19 mouse cellular contexts compared by ENCODE assay signal in the genomic region with DNA sequence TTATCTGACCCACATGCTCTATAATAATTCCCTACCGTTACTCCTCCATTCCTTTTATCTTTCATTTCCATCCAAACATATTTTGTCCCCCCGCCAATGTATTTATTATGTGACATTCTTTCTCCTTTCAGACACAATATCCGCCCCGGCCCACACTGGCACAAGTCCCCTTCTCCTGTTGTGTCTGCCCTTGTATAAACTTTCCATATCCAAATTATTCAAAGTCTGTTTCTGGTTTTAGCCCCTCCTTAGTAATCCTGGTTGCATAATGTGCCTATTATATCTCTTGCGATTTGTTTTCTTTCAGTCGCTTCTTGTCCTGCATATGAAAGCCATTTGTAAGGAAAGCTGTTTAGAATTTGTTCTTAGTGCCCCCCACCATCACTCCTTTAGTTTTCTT.
DNase-seq lines count a peak whose midpoint lies in the region; ATAC-seq and TF ChIP-seq lines count a peak whose summit lies in the region.
"Had no signal": no experiment of that assay in that cellular context is flagged by ENCODE, and none has a peak within 500 bp of the region (broad histone marks: within the 10 kb centered on the region; RNA-seq: fewer than 3 reads in every experiment).

No protein-coding gene starts in this region.

- no peak overlapping the region for H3K4me2 ChIP-seq in hindbrain, embryonic 13.5 days
- H3K4me2 ChIP-seq in lung, embryonic 14.5 days = no peak overlapping the region
- H3K4me2 ChIP-seq: liver, embryonic 11.5 days; neural tube, embryonic 13.5 days had no signal

- no peak for DNase-seq in hindbrain, embryonic 10.5 days (ENCODE audit: low spot score)
- DNase-seq in lung, embryonic 14.5 days = peak; percentile 46
- DNase-seq in lung, postnatal 25 days (ENCODE audit: low spot score) = no peak
- DNase-seq in ovary, adult 18-20 months (ENCODE audit: low spot score) = peak; percentile 10
- no peak for DNase-seq in ovary, postnatal 36 days (ENCODE audit: low spot score)
- no peak for DNase-seq in Muller cell, postnatal 12 days (ENCODE audit: inconsistent ontology term)
- DNase-seq: cerebellum, adult 18-20 months; cerebellum, postnatal 25 days; gastrocnemius, adult 2 months; kidney, adult 18-20 months; layer of hippocampus, postnatal 36 days; lung, postnatal 36 days; right cerebral cortex, postnatal 25 days; thymus, postnatal 36 days had no signal

- peak overlapping the region; percentile 30; the same call in 1 of the 2 replicates for H3K27ac ChIP-seq in hindbrain, embryonic 10.5 days
- no peak overlapping the region for H3K27ac ChIP-seq in hindbrain, embryonic 13.5 days
- H3K27ac ChIP-seq in lung, embryonic 14.5 days (ENCODE audit: low read depth) = no peak overlapping the region
- H3K27ac ChIP-seq: gastrocnemius, adult 2 months; heart, embryonic 10.5 days; kidney, postnatal 0 days; neural tube, embryonic 13.5 days had no signal

- H3K9ac ChIP-seq in hindbrain, embryonic 13.5 days = no peak overlapping the region
- H3K9ac ChIP-seq in lung, embryonic 14.5 days = no peak overlapping the region
- H3K9ac ChIP-seq: neural tube, embryonic 13.5 days had no signal

- no peaks in the 10 kb centered on the region for H3K27me3 ChIP-seq in hindbrain, embryonic 10.5 days (ENCODE audit: insufficient read depth, poor library complexity, severe bottlenecking)
- no peaks in the 10 kb centered on the region for H3K27me3 ChIP-seq in hindbrain, embryonic 13.5 days
- H3K27me3 ChIP-seq in lung, embryonic 14.5 days (ENCODE audit: insufficient read depth, low read length) = no peaks in the 10 kb centered on the region
- H3K27me3 ChIP-seq: neural tube, embryonic 13.5 days had no signal

- no peaks in the 10 kb centered on the region for H3K9me3 ChIP-seq in hindbrain, embryonic 10.5 days
- H3K9me3 ChIP-seq in hindbrain, embryonic 13.5 days = no peaks in the 10 kb centered on the region
- no peaks in the 10 kb centered on the region for H3K9me3 ChIP-seq in lung, embryonic 14.5 days (ENCODE audit: low read depth, low read length)
- H3K9me3 ChIP-seq: heart, embryonic 10.5 days; neural tube, embryonic 13.5 days had no signal

- no peak overlapping the region for H3K4me3 ChIP-seq in hindbrain, embryonic 10.5 days
- H3K4me3 ChIP-seq in hindbrain, embryonic 13.5 days = no peak overlapping the region
- H3K4me3 ChIP-seq in lung, embryonic 14.5 days (ENCODE audit: low read depth, low read length) = no peak overlapping the region
- H3K4me3 ChIP-seq: gastrocnemius, adult 2 months; heart, embryonic 10.5 days; neural tube, embryonic 13.5 days had no signal

- 76% methylated on average over 6 of the region's 6 CpGs for WGBS in hindbrain, embryonic 10.5 days
- 43% methylated on average over 6 of the region's 6 CpGs for WGBS in hindbrain, embryonic 13.5 days
- 45% methylated on average over 6 of the region's 6 CpGs for WGBS in lung, embryonic 14.5 days

- no peak for TF ChIP-seq CTCF in lung, embryonic 14.5 days (IDR thresholded peaks at IDR 0.05; ENCODE audit: low read depth)

- peaks cover 7% of the 10 kb centered on the region; the same call in 1 of the 2 replicates for H3K4me1 ChIP-seq in hindbrain, embryonic 10.5 days (replicated peaks)
- H3K4me1 ChIP-seq in hindbrain, embryonic 13.5 days (replicated peaks) = no peaks in the 10 kb centered on the region
- H3K4me1 ChIP-seq in lung, embryonic 14.5 days (ENCODE audit: insufficient read depth) = 0 out of 2 replicates have a peak, but pooled peaks cover 3% of the 10 kb centered on the region
- H3K4me1 ChIP-seq: heart, embryonic 10.5 days; neural tube, embryonic 13.5 days had no signal

- H3K36me3 ChIP-seq in hindbrain, embryonic 10.5 days = no peaks in the 10 kb centered on the region
- no peaks in the 10 kb centered on the region for H3K36me3 ChIP-seq in hindbrain, embryonic 13.5 days
- no peaks in the 10 kb centered on the region for H3K36me3 ChIP-seq in lung, embryonic 14.5 days (ENCODE audit: insufficient read depth)
- H3K36me3 ChIP-seq: heart, embryonic 10.5 days; neural tube, embryonic 13.5 days had no signal

- no peak for ATAC-seq in hindbrain, embryonic 13.5 days (ENCODE audit: low FRiP score)
- peak; percentile 28 for ATAC-seq in lung, embryonic 14.5 days (ENCODE audit: insufficient read depth)

Comparison
In these comparisons a context has a peak if more than half of its experiments do, and no peak if none do; other contexts are left out.
1. DNase-seq: peak in lung, embryonic 14.5 days (single experiment) and ovary, adult 18-20 months (single experiment); none in hindbrain, embryonic 10.5 days (single experiment), lung, postnatal 25 days (single experiment), ovary, postnatal 36 days (single experiment) and Muller cell, postnatal 12 days (single experiment).